Mouse (Mus musculus) naive thymus-derived CD4-positive, alpha-beta T cell, adult 5 months (primary cell): ENCODE results near the gene Zzef1. TPM values are rescaled to one million over a fixed set of nuclear protein-coding genes. Genes with fewer than 3 reads are reported as not detected.

Experiments used
- polyA plus RNA-seq: library from polyadenylated mRNA; unstranded; fragments of 100-300 nt; shearing (Covaris generic); gene quantifications from one replicate; pipeline ENCODE4 v1.2.1, GENCODE M21; 2017

The Zzef1 gene
- 37.8 TPM for polyA plus RNA-seq

GRCm38 (mm10) chr11:72795455-72796295 is at the start of gene Zzef1, which contains the start of gene Cyb5d2:
Zzef1 (plus strand) TSS chr11:72796226.
Cyb5d2 (minus strand) TSS chr11:72796142.

GRCm38 (mm10) chr11:72961072-72961980 is 165.3 kb downstream of the Zzef1 start, which contains the start of gene Atp2a3:
Atp2a3 (plus strand) TSS chr11:72961169.

Other genes with a start within 250 kb of the Zzef1 start
- 0.60 TPM for gene Spns3, start 245.7 kb upstream of the Zzef1 start, polyA plus RNA-seq
- gene Ube2g1, start 188.9 kb upstream of the Zzef1 start, polyA plus RNA-seq = 78.0 TPM
- gene Ankfy1, start 106.2 kb upstream of the Zzef1 start, polyA plus RNA-seq = 51.1 TPM
- gene Cyb5d2, start 84 bp upstream of the Zzef1 start, polyA plus RNA-seq = 2.6 TPM
- 280 TPM for gene Atp2a3, start 164.9 kb downstream of the Zzef1 start, polyA plus RNA-seq
- 0.15 TPM for gene P2rx1, start 202.9 kb downstream of the Zzef1 start, polyA plus RNA-seq
- gene Camkk1, start 222.8 kb downstream of the Zzef1 start, polyA plus RNA-seq = 6.6 TPM